Mouse (Mus musculus) myocyte (in vitro differentiated cells): ENCODE measurements at regions not wholly inside any gene's neighbourhood (a gene's known extent, or its start where the extent isn't known, plus 50 kb on each side); places are given as distances from the start of the nearest gene placed in this dataset.

ENCODE experiments used
- H3K27me3 ChIP-seq: one replicate; pipeline ENCODE4 v1.6.1; 2011; ENCODE audit not compliant: control insufficient read depth, insufficient read depth, insufficient read length
- H3K36me3 ChIP-seq: one replicate; pipeline ENCODE4 v1.6.1; 2011; ENCODE audit not compliant: control insufficient read depth, insufficient read depth
- H3K4me2 ChIP-seq: one replicate; pipeline ENCODE4 v1.6.1; 2011; ENCODE audit warnings: low read depth, control low read depth
- H3K4me3 ChIP-seq: one replicate; pipeline ENCODE4 v1.5.1; 2011; ENCODE audit warnings: mild to moderate bottlenecking, control low read depth, moderate library complexity
- H3K79me2 ChIP-seq: one replicate; pipeline ENCODE4 v1.6.1; 2011; ENCODE audit not compliant: control insufficient read depth, insufficient read depth
- H3ac ChIP-seq: one replicate; pipeline ENCODE4 v1.6.1; 2011; ENCODE audit not compliant: control insufficient read depth, insufficient read length
- CEBPB ChIP-seq: IDR thresholded peaks from 2 replicates; pipeline ENCODE4 v1.6.1; 2011; ENCODE audit warnings: mild to moderate bottlenecking, moderate library complexity; ENCODE audit not compliant: poor library complexity, insufficient read depth, severe bottlenecking
- E2F4 ChIP-seq: IDR thresholded peaks from one replicate; pipeline ENCODE4 v1.6.1; 2011; ENCODE audit warnings: mild to moderate bottlenecking, control low read depth, moderate library complexity; ENCODE audit not compliant: insufficient read depth
- MAX ChIP-seq: IDR thresholded peaks from one replicate; pipeline ENCODE4 v1.6.1; 2011; ENCODE audit warnings: low read depth, mild to moderate bottlenecking, control low read depth
- MYOD1 ChIP-seq, 3 experiments: IDR thresholded peaks; one replicate each; pipeline ENCODE4 v1.6.1; 2011; ENCODE audit warnings: control low read depth in 2 of 3, low read depth in 2 of 3, mild to moderate bottlenecking in 2 of 3, moderate library complexity in 1 of 3; ENCODE audit not compliant: insufficient read length in 2 of 3, control insufficient read depth in 1 of 3
- MYOG ChIP-seq, 3 experiments: IDR thresholded peaks; one replicate each; pipeline ENCODE4 v1.6.1; 2011; ENCODE audit warnings: control low read depth in 2 of 3, low read depth in 2 of 3, mild to moderate bottlenecking in 2 of 3; ENCODE audit not compliant: insufficient read length in 2 of 3, control insufficient read depth in 1 of 3, insufficient read depth in 1 of 3
- POLR2A ChIP-seq: IDR thresholded peaks from one replicate; pipeline ENCODE4 v1.6.1; 2011; ENCODE audit warnings: low read depth, mild to moderate bottlenecking, control low read depth, moderate library complexity; ENCODE audit not compliant: insufficient read length
- POLR2AphosphoS2 ChIP-seq: IDR thresholded peaks from one replicate; pipeline ENCODE4 v1.6.1; 2011; ENCODE audit warnings: low read depth, control low read depth; ENCODE audit not compliant: insufficient read length
- REST ChIP-seq: IDR thresholded peaks from one replicate; pipeline ENCODE4 v1.6.1; 2011; ENCODE audit warnings: mild to moderate bottlenecking, control low read depth, moderate library complexity; ENCODE audit not compliant: insufficient read depth, insufficient read length
- SRF ChIP-seq: IDR thresholded peaks from one replicate; pipeline ENCODE4 v1.6.1; 2011; ENCODE audit warnings: low read depth; ENCODE audit not compliant: control insufficient read depth, insufficient read length
- TCF12 ChIP-seq: IDR thresholded peaks from one replicate; pipeline ENCODE4 v1.6.1; 2011; ENCODE audit warnings: mild to moderate bottlenecking, control low read depth; ENCODE audit not compliant: poor library complexity, insufficient read depth, severe bottlenecking
- TCF3 ChIP-seq: IDR thresholded peaks from one replicate; pipeline ENCODE4 v1.6.1; 2011; ENCODE audit warnings: low read depth, control low read depth; ENCODE audit not compliant: insufficient read length
- USF1 ChIP-seq: IDR thresholded peaks from one replicate; pipeline ENCODE4 v1.6.1; 2011; ENCODE audit warnings: low read depth, mild to moderate bottlenecking, control low read depth, moderate library complexity

GRCm38 (mm10) chr9:32006350-32006749 is 93.1 kb upstream of the Barx2 start:
- no peak for TF ChIP-seq MYOD1 (IDR thresholded peaks at IDR 0.05; ENCODE audit: control insufficient read depth in 1 of 3, insufficient read length in 2 of 3, low read depth in 2 of 3)
- no peak for TF ChIP-seq USF1
- no peak for TF ChIP-seq CEBPB
- no peak for TF ChIP-seq MAX
- TF ChIP-seq POLR2A: no peak
- TF ChIP-seq TCF12: no peak
- no peak for TF ChIP-seq POLR2AphosphoS2
- H3K4me2 ChIP-seq: no peak overlapping the region
- H3ac ChIP-seq: no peak overlapping the region
- no peaks in the 10 kb centered on the region for H3K27me3 ChIP-seq
- H3K79me2 ChIP-seq: no peaks in the 10 kb centered on the region
- no peaks in the 10 kb centered on the region for H3K36me3 ChIP-seq
- H3K4me3 ChIP-seq: no peak overlapping the region

GRCm38 (mm10) chr9:32010953-32011770 is 97.9 kb upstream of the Barx2 start:
- H3K27me3 ChIP-seq: no peaks in the 10 kb centered on the region
- no peak overlapping the region for H3K4me2 ChIP-seq
- TF ChIP-seq MYOG (IDR thresholded peaks at IDR 0.05; ENCODE audit: control insufficient read depth in 1 of 3, insufficient read depth in 1 of 3, insufficient read length in 2 of 3, low read depth in 2 of 3): no peak
- no peak for TF ChIP-seq TCF12
- TF ChIP-seq POLR2A: no peak
- no peak for TF ChIP-seq TCF3
- TF ChIP-seq CEBPB: no peak
- no peak for TF ChIP-seq SRF
- TF ChIP-seq POLR2AphosphoS2: no peak
- TF ChIP-seq MAX: no peak
- TF ChIP-seq USF1: no peak
- no peak for TF ChIP-seq MYOD1 (IDR thresholded peaks at IDR 0.05; ENCODE audit: control insufficient read depth in 1 of 3, insufficient read length in 2 of 3, low read depth in 2 of 3)
- no peak for TF ChIP-seq REST
- TF ChIP-seq E2F4: no peak
- no peak overlapping the region for H3ac ChIP-seq
- no peaks in the 10 kb centered on the region for H3K36me3 ChIP-seq
- H3K4me3 ChIP-seq: no peak overlapping the region
- no peaks in the 10 kb centered on the region for H3K79me2 ChIP-seq

GRCm38 (mm10) chr9:32016286-32016685 is 99.7 kb upstream of the Arhgap32 start:
- Histone ChIP-seq H3K27me3 (no peaks in the 10 kb centered on the region), H3K36me3 (no peaks in the 10 kb centered on the region), H3K79me2 (no peaks in the 10 kb centered on the region), H3K4me3 (no peak overlapping the region), H3K4me2 (no peak overlapping the region), H3ac (no peak overlapping the region)
- TF ChIP-seq REST (no peak), MAX (no peak), CEBPB (no peak), TCF12 (no peak), MYOD1 (IDR thresholded peaks at IDR 0.05; ENCODE audit: control insufficient read depth in 1 of 3, insufficient read length in 2 of 3, low read depth in 2 of 3) (no peak), POLR2A (no peak), MYOG (IDR thresholded peaks at IDR 0.05; ENCODE audit: control insufficient read depth in 1 of 3, insufficient read depth in 1 of 3, insufficient read length in 2 of 3, low read depth in 2 of 3) (no peak), USF1 (no peak), TCF3 (no peak), SRF (no peak), POLR2AphosphoS2 (no peak), E2F4 (no peak)

GRCm38 (mm10) chr9:32018020-32018419 is 97.9 kb upstream of the Arhgap32 start:
- no peaks in the 10 kb centered on the region for H3K36me3 ChIP-seq
- H3K27me3 ChIP-seq: no peaks in the 10 kb centered on the region
- H3K79me2 ChIP-seq: no peaks in the 10 kb centered on the region
- TF ChIP-seq POLR2AphosphoS2 (no peak), E2F4 (no peak), REST (no peak), MAX (no peak), MYOD1 (IDR thresholded peaks at IDR 0.05; ENCODE audit: control insufficient read depth in 1 of 3, insufficient read length in 2 of 3, low read depth in 2 of 3) (no peak), TCF12 (no peak), USF1 (no peak), POLR2A (no peak), TCF3 (no peak), CEBPB (no peak), SRF (no peak), MYOG (IDR thresholded peaks at IDR 0.05; ENCODE audit: control insufficient read depth in 1 of 3, insufficient read depth in 1 of 3, insufficient read length in 2 of 3, low read depth in 2 of 3) (no peak)
- no peak overlapping the region for H3K4me3 ChIP-seq
- no peak overlapping the region for H3ac ChIP-seq
- no peak overlapping the region for H3K4me2 ChIP-seq
